Mouse (Mus musculus): ENCODE results near the gene Rxra. TPM values are rescaled to one million over a fixed set of nuclear protein-coding genes. Genes with fewer than 3 reads are reported as not detected.

Gene Rxra
- total and polyA plus RNA-seq, 3 experiments = 2.1 to 5.5 (median 2.4) TPM

- TF ChIP-seq IRF4 (IDR thresholded peaks at IDR 0.05; ENCODE audit: low read depth, low read length) (peak; percentile 82), TBP (conservative IDR thresholded peaks at IDR 0.05; ENCODE audit: low read depth, low read length) (no peak), CHD2 (IDR thresholded peaks at IDR 0.05; ENCODE audit: low read length) (peak; percentile 56; the same call in 1 of the 2 replicates), ZKSCAN1 (IDR thresholded peaks at IDR 0.05; ENCODE audit: borderline replicate concordance, low read depth, low read length) (no peak), MAX (IDR thresholded peaks at IDR 0.05; ENCODE audit: low read length) (no peak), MXI1 (IDR thresholded peaks at IDR 0.05; ENCODE audit: low read depth, low read length) (peak; percentile 95), JUN (IDR thresholded peaks at IDR 0.05; ENCODE audit: insufficient read depth, low read depth, low read length) (no peak), E2F4 (IDR thresholded peaks at IDR 0.05; ENCODE audit: insufficient replicate concordance, low read depth, low read length) (no peak), NRF1 (IDR thresholded peaks at IDR 0.05; ENCODE audit: low read depth, low read length) (no peak)
Measured at GRCm38 (mm10) chr2:27740091-27740608, 63.9 kb downstream of the Rxra start (continued).

DNA sequence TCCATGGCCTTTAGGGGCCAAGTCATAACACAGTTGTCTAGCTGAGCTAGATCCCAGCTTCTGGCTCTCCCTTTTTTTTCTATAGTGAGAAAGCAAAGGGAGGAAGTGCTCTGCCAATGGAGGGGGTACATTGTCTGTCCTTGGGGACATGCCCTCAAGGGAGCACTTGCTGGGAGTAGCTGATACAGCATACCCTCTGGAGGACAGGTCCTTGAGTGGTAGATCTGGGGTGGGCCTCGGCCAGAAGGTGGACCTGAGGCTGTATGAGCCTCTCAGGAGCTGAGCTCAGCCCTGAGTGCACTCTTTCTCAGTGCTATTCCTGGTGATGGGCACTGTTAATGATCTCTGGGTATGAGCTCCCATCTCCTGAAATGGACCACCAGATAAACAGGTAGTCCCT, 66.9 kb downstream of the Rxra start:
- peaks cover 0 to 6% of the 10 kb centered on the region in 2 experiments for H3K36me3 ChIP-seq (replicated peaks in 1 of 2; ENCODE audit: control insufficient read depth in 1 of 2, insufficient read depth in 1 of 2, low read length in 1 of 2)
- H3K4me2 ChIP-seq (ENCODE audit: insufficient read depth, low read depth, poor library complexity, severe bottlenecking) = no peak overlapping the region
- dilution Hi-C loops (cut with MboI; ENCODE audit: extremely low pct_ligation_motif_present, extremely low pct_unique_long_range_greater_than_20kb, low sequenced_read_pairs) = no loop called here
- no peaks in the 10 kb centered on the region for H3K79me2 ChIP-seq (replicated peaks; ENCODE audit: control insufficient read depth, extremely low read depth, insufficient read depth, poor library complexity, severe bottlenecking)
- H3K9me3 ChIP-seq (replicated peaks; ENCODE audit: low read length) = no peaks in the 10 kb centered on the region
- no peak overlapping the region for H3K27ac ChIP-seq (ENCODE audit: insufficient read depth, low read depth)
- H3K27me3 ChIP-seq (replicated peaks) = no peaks in the 10 kb centered on the region
- in situ Hi-C loops (cut with MboI; ENCODE audit: low pct_ligation_motif_present, low pct_unique_long_range_greater_than_20kb, low sequenced_read_pairs) = loop anchor here (25.0 kb wide), 1 partner anchor 456 kb away; no protein-coding TSS in a partner anchor
- no peak for TF ChIP-seq SMC3 (IDR thresholded peaks at IDR 0.05; ENCODE audit: low read depth, low read length)
- no peak for TF ChIP-seq HCFC1 (IDR thresholded peaks at IDR 0.05; ENCODE audit: low read depth, low read length)
- no peak for TF ChIP-seq ZC3H11A (IDR thresholded peaks at IDR 0.05; ENCODE audit: low read depth, low read length)
- TF ChIP-seq NRF1 (IDR thresholded peaks at IDR 0.05; ENCODE audit: low read depth, low read length) = no peak
- TF ChIP-seq ZNF384 (IDR thresholded peaks at IDR 0.05; ENCODE audit: low read depth, low read length) = no peak
- TF ChIP-seq POLR2AphosphoS2 (IDR thresholded peaks at IDR 0.05; ENCODE audit: low read depth, low read length) = no peak
- no peak for TF ChIP-seq POLR2A (IDR thresholded peaks at IDR 0.05; ENCODE audit: low read depth, low read length)
- TF ChIP-seq JUND (conservative IDR thresholded peaks at IDR 0.05; ENCODE audit: low read depth, low read length) = no peak
- no peak for TF ChIP-seq CHD2 (IDR thresholded peaks at IDR 0.05; ENCODE audit: low read length)
- no peak for TF ChIP-seq MAX (IDR thresholded peaks at IDR 0.05; ENCODE audit: low read length)
- TF ChIP-seq CTCF (conservative IDR thresholded peaks at IDR 0.05 in 1 of 2, IDR thresholded peaks at IDR 0.05 in 1 of 2; ENCODE audit: low read depth in 2 of 2, low read length in 2 of 2) = no peak
- no peak for TF ChIP-seq E2F4 (IDR thresholded peaks at IDR 0.05; ENCODE audit: insufficient replicate concordance, low read depth, low read length)
- TF ChIP-seq ZMIZ1 (IDR thresholded peaks at IDR 0.05; ENCODE audit: low read depth, low read length) = no peak
- TF ChIP-seq CHD1 (IDR thresholded peaks at IDR 0.05; ENCODE audit: low read depth, low read length) = no peak
- TF ChIP-seq MAFK (IDR thresholded peaks at IDR 0.05; ENCODE audit: insufficient replicate concordance, low read length) = no peak
- TF ChIP-seq JUN (IDR thresholded peaks at IDR 0.05; ENCODE audit: insufficient read depth, low read depth, low read length) = no peak
- no peak for TF ChIP-seq MEF2A (IDR thresholded peaks at IDR 0.05; ENCODE audit: borderline replicate concordance, low read depth, low read length)
- no peak for TF ChIP-seq SIN3A (IDR thresholded peaks at IDR 0.05; ENCODE audit: low read length)
- H3K9ac ChIP-seq (ENCODE audit: insufficient read depth, low read depth) = no peak overlapping the region
- peaks cover 17 to 86% of the 10 kb centered on the region in 2 experiments for H3K4me1 ChIP-seq (ENCODE audit: control insufficient read depth in 1 of 2, insufficient read depth in 2 of 2)
- H3K4me3 ChIP-seq (replicated peaks in 1 of 3; ENCODE audit: low read depth in 2 of 3, low read length in 2 of 3, poor library complexity in 1 of 3) = no peak overlapping the region
- no peak for DNase-seq (ENCODE audit: extremely low read depth)

Measured in CH12.LX (cell line).